Mouse (Mus musculus) midbrain, embryonic 12.5 days (tissue): ENCODE measurements at regions not wholly inside any gene's neighbourhood (a gene's known extent, or its start where the extent isn't known, plus 50 kb on each side); places are given as distances from the start of the nearest gene placed in this dataset.

Source experiments
- ATAC-seq: fragments of 200-750 bp; cut with Nextera tagmentation; 2 replicates; pipeline ENCODE4 v1.8.0; 2017; ENCODE audit warnings: low read depth, moderate TSS enrichment, moderate library complexity; ENCODE audit not compliant: low FRiP score
- H3K27ac ChIP-seq: fragments of 300-500 bp; sonication (generic); replicated peaks from 2 replicates; pipeline ENCODE4 v1.5.1; 2016; ENCODE audit warnings: mild to moderate bottlenecking
- H3K27me3 ChIP-seq: fragments of 300-500 bp; sonication (generic); 2 replicates; pipeline ENCODE4 v1.6.1; 2016; ENCODE audit warnings: mild to moderate bottlenecking
- H3K36me3 ChIP-seq: fragments of 300-500 bp; sonication (generic); 2 replicates; pipeline ENCODE4 v1.6.1; 2016
- H3K4me1 ChIP-seq: fragments of 300-500 bp; sonication (generic); 2 replicates; pipeline ENCODE4 v1.6.1; 2016
- H3K4me2 ChIP-seq: fragments of 300-500 bp; sonication (generic); replicated peaks from 2 replicates; pipeline ENCODE4 v1.6.1; 2016; ENCODE audit warnings: mild to moderate bottlenecking, moderate library complexity
- H3K4me3 ChIP-seq: fragments of 300-500 bp; sonication (generic); 2 replicates; pipeline ENCODE4 v1.5.1; 2016; ENCODE audit warnings: mild to moderate bottlenecking
- H3K9ac ChIP-seq: fragments of 300-500 bp; sonication (generic); replicated peaks from 2 replicates; pipeline ENCODE4 v1.6.1; 2016; ENCODE audit warnings: mild to moderate bottlenecking, moderate library complexity
- H3K9me3 ChIP-seq: fragments of 300-500 bp; sonication (generic); 2 replicates; pipeline ENCODE4 v1.6.1; 2016; ENCODE audit warnings: mild to moderate bottlenecking
- WGBS: fragments of 180-500 bp; shearing (Covaris S2); methylation state at CpG from one replicate; pipeline ENCODE4 v1.1.7; 2016; 5-methylcytosine and 5-hydroxymethylcytosine counted together

- 88% methylated on average over 13 of the region's 13 CpGs for WGBS
- ATAC-seq, result no peak
- no peaks in the 10 kb centered on the region; the same call in 1 of the 2 replicates for H3K27me3 ChIP-seq
- H3K4me2 ChIP-seq, result no peak overlapping the region
- no peaks in the 10 kb centered on the region for H3K36me3 ChIP-seq
- no peak overlapping the region for H3K4me3 ChIP-seq
- H3K27ac ChIP-seq, result no peak overlapping the region
- H3K4me1 ChIP-seq, result no peaks in the 10 kb centered on the region
- no peak overlapping the region for H3K9ac ChIP-seq
- no peaks in the 10 kb centered on the region for H3K9me3 ChIP-seq
Measured at GRCm38 (mm10) chr15:59777307-59777871, 239.0 kb downstream of the 4933412E24Rik start.

GRCm38 (mm10) chr15:59775781-59776180 lies 240.6 kb downstream of the 4933412E24Rik start:
- no peak overlapping the region for H3K27ac ChIP-seq
- no peaks in the 10 kb centered on the region for H3K4me1 ChIP-seq
- no peak overlapping the region for H3K4me3 ChIP-seq
- H3K27me3 ChIP-seq, result no peaks in the 10 kb centered on the region
- H3K36me3 ChIP-seq, result no peaks in the 10 kb centered on the region
- no peak overlapping the region for H3K9ac ChIP-seq
- no peaks in the 10 kb centered on the region for H3K9me3 ChIP-seq
- H3K4me2 ChIP-seq, result no peak overlapping the region
- WGBS, result 93% methylated on average over 3 of the region's 3 CpGs
- no peak for ATAC-seq

DNA sequence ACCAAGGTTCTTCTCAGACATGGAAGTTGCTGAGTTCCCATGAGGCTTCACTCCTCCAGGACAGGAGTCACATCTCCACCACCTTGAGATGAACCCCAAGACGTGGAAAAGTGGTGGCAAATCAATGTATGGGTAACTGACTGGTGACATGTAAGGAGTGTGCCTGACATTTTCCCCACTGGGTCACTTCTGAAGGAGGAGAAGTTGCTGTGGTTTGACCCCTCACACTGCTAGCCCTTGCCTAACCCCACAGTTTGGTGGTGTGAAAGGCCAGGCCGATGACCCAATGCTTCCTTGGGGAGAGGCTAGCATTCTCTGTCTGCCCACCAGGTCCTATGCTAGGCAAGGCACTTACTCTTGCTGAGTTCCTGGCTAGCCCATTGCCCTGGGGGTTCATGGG lies 242.4 kb downstream of the 4933412E24Rik start:
- Histone ChIP-seq H3K4me1 (no peaks in the 10 kb centered on the region), H3K4me2 (no peak overlapping the region), H3K4me3 (no peak overlapping the region), H3K9me3 (no peaks in the 10 kb centered on the region), H3K9ac (no peak overlapping the region), H3K27me3 (no peaks in the 10 kb centered on the region), H3K36me3 (no peaks in the 10 kb centered on the region), H3K27ac (no peak overlapping the region)
- no peak for ATAC-seq
- WGBS, result 79% methylated on average over 2 of the region's 2 CpGs

GRCm38 (mm10) chr15:59772595-59772994 lies 243.8 kb downstream of the 4933412E24Rik start:
- no peaks in the 10 kb centered on the region for H3K36me3 ChIP-seq
- H3K27me3 ChIP-seq, result no peaks in the 10 kb centered on the region
- no peaks in the 10 kb centered on the region for H3K9me3 ChIP-seq
- no peak for ATAC-seq
- no peak overlapping the region for H3K27ac ChIP-seq
- no peak overlapping the region for H3K4me2 ChIP-seq
- H3K4me1 ChIP-seq, result no peaks in the 10 kb centered on the region
- WGBS, result 89% methylated on average over 2 of the region's 2 CpGs
- no peak overlapping the region for H3K9ac ChIP-seq
- H3K4me3 ChIP-seq, result no peak overlapping the region

GRCm38 (mm10) chr15:59762061-59762460 lies 254.4 kb downstream of the 4933412E24Rik start:
- H3K4me3 ChIP-seq, result no peak overlapping the region
- no peak overlapping the region for H3K27ac ChIP-seq
- WGBS, result 95% methylated on average over 6 of the region's 6 CpGs
- H3K9me3 ChIP-seq, result no peaks in the 10 kb centered on the region
- ATAC-seq, result no peak
- no peak overlapping the region for H3K4me2 ChIP-seq
- H3K4me1 ChIP-seq, result no peaks in the 10 kb centered on the region
- H3K9ac ChIP-seq, result no peak overlapping the region
- H3K27me3 ChIP-seq, result no peaks in the 10 kb centered on the region
- H3K36me3 ChIP-seq, result no peaks in the 10 kb centered on the region

DNA sequence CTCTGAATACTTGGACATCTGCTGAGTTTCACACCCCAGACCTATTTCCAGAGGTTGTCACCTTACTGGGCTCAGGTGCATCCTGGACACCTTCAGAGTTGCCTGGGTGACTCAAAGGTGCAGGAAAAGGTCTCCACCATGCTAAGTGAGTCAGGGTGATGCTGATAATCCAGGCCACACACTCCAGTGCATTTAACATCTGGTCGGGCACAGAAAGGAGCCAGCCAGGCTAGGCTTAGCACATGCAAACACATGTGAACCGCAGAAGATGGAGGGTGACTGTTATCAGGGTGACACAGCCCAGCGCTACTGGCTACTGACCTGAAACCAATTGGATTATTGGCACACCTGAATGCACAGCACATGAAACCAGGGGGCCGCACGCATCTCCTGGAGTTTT lies 255.9 kb downstream of the 4933412E24Rik start:
- Histone ChIP-seq H3K36me3 (no peaks in the 10 kb centered on the region), H3K4me2 (no peak overlapping the region), H3K9me3 (no peaks in the 10 kb centered on the region), H3K27me3 (no peaks in the 10 kb centered on the region), H3K27ac (no peak overlapping the region), H3K9ac (no peak overlapping the region), H3K4me1 (no peaks in the 10 kb centered on the region), H3K4me3 (no peak overlapping the region)
- no peak for ATAC-seq
- 89% methylated on average over 5 of the region's 5 CpGs for WGBS

DNA sequence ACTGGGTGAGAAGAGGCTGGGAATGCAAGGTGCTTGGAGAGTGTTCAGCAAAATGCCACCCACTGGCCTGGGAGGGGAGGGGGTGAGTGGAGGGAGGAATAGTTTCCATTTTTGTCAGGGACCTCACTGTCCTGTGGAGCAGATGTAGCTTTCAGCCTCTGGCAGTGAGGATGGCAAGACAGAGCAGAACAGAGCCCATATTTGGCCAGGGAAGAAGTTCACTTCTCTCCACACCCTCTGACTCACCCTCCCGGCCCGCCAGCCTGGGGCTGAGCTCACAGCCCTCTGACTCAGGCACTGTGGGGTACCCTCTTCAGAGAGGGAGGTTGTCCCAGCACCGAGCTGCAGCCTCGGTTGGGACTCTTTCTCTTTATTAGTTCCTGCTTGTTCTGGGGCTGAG lies 256.8 kb downstream of the 4933412E24Rik start:
- H3K4me1 ChIP-seq, result no peaks in the 10 kb centered on the region
- no peaks in the 10 kb centered on the region for H3K27me3 ChIP-seq
- ATAC-seq, result no peak
- H3K4me3 ChIP-seq, result no peak overlapping the region
- WGBS, result 57% methylated on average over 4 of the region's 4 CpGs
- H3K27ac ChIP-seq, result no peak overlapping the region
- H3K4me2 ChIP-seq, result no peak overlapping the region
- H3K9ac ChIP-seq, result no peak overlapping the region
- no peaks in the 10 kb centered on the region for H3K36me3 ChIP-seq
- no peaks in the 10 kb centered on the region for H3K9me3 ChIP-seq

- Histone ChIP-seq H3K4me1 (no peaks in the 10 kb centered on the region), H3K9me3 (no peaks in the 10 kb centered on the region), H3K27ac (no peak overlapping the region), H3K4me2 (no peak overlapping the region), H3K27me3 (no peaks in the 10 kb centered on the region), H3K36me3 (no peaks in the 10 kb centered on the region), H3K4me3 (no peak overlapping the region), H3K9ac (no peak overlapping the region)
- 71% methylated on average over 2 of the region's 2 CpGs for WGBS
- ATAC-seq, result no peak
Measured at GRCm38 (mm10) chr15:59758971-59759370, 257.4 kb downstream of the 4933412E24Rik start.

DNA sequence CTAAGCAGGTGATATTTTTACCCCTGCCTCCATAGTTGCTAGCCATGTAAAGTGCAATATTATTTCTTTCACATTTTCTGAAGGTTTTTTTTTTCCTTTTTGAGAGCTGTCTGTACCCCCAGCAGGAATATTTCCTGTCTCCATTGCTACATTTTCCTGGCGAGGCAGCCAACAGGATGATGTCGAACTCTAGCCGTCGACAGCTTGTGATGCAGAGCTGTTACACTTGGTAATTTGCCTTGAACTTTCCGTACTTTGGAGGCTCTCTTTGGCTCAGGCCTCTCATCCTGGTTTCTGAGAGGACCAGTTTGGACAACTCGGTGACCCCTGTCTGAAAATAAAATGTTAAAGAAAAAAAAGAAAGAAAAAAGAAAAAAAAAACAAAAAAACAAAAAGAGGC lies 260.3 kb downstream of the 4933412E24Rik start:
- no peaks in the 10 kb centered on the region for H3K36me3 ChIP-seq
- no peak overlapping the region for H3K9ac ChIP-seq
- no peak overlapping the region for H3K4me3 ChIP-seq
- no peaks in the 10 kb centered on the region for H3K9me3 ChIP-seq
- WGBS, result 79% methylated on average over 6 of the region's 6 CpGs
- H3K4me1 ChIP-seq, result no peaks in the 10 kb centered on the region
- ATAC-seq, result no peak
- H3K27me3 ChIP-seq, result no peaks in the 10 kb centered on the region
- H3K4me2 ChIP-seq, result no peak overlapping the region
- H3K27ac ChIP-seq, result no peak overlapping the region

DNA sequence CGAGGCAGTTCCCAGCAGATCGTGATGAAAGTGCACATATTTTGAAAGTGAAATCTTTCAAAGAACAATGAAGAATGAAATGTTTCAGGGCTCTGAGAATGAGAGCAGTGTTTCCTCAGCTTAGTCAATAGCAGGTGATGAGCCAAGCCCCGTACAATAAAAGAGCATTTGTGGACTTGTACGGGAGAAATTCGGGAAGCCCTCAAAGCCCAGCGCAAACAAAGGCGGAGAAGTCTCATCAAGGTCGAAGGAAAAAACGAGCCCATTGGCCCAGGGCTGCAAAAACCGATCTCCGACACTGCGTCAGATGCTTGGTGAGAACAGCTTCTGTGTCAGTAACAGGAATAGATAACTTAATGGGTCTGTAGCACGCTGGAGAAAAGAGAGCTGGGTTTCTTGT lies 261.5 kb downstream of the 4933412E24Rik start:
- Histone ChIP-seq H3K9me3 (no peaks in the 10 kb centered on the region), H3K27ac (no peak overlapping the region), H3K36me3 (no peaks in the 10 kb centered on the region), H3K4me2 (no peak overlapping the region), H3K4me1 (no peaks in the 10 kb centered on the region), H3K9ac (no peak overlapping the region), H3K4me3 (no peak overlapping the region), H3K27me3 (no peaks in the 10 kb centered on the region)
- WGBS, result 72% methylated on average over 13 of the region's 13 CpGs
- no peak for ATAC-seq

GRCm38 (mm10) chr15:59752277-59752676 lies 264.1 kb downstream of the 4933412E24Rik start:
- no peak overlapping the region for H3K4me2 ChIP-seq
- H3K27ac ChIP-seq, result no peak overlapping the region
- ATAC-seq, result no peak
- H3K4me1 ChIP-seq, result no peaks in the 10 kb centered on the region
- 94% methylated on average over 1 of the region's 1 CpGs for WGBS
- no peak overlapping the region for H3K9ac ChIP-seq
- no peaks in the 10 kb centered on the region for H3K36me3 ChIP-seq
- H3K4me3 ChIP-seq, result no peak overlapping the region
- no peaks in the 10 kb centered on the region for H3K27me3 ChIP-seq
- no peaks in the 10 kb centered on the region for H3K9me3 ChIP-seq

DNA sequence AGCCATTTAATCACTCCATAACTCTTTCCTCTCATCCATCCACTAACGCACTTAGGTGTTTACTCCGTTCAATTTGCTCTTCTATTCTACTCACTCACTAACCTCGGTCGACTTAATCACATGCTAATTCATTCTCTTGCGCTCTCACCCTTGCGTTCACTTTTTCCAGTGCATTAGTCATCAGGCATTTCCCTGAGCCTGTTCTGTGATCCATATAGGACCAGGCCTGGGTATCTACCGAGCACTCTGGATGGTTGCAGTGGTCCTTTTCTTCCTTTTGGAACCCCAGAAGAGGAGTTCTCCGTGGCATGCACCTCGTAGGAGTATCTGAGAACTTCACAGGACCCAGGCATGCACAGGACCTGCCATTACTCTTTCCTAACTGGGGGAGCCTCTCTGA lies 270.1 kb downstream of the 4933412E24Rik start:
- ATAC-seq, result no peak

DNA sequence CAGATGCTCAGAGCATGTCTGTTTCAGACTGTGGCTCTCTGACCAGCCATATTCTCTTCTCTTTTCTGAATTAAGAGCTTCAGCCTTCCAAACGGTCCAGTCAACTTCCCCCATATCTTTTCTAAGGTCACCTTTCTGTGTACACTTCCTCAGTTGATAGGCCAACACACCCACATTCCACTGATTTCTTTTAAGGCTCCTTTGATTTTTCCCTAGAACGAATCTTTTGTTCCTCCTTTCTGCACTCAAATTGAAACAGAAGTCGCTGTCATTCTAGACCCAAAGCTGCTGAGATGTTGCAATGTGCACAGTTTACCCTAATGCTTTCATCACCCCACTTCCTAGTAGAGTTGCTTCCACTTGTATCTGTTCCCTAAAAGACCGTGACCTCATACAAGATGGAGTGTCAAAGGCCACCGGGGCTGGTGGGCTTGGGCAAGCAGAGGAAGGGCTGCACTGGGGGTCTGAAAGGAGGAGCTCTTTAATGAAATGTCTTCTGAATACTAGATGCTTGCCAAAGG lies 271.9 kb downstream of the 4933412E24Rik start:
- 63% methylated on average over 5 of the region's 5 CpGs for WGBS
- no peak for ATAC-seq
- Histone ChIP-seq H3K4me1 (peaks cover 5% of the 10 kb centered on the region; the same call in 1 of the 2 replicates), H3K4me3 (no peak overlapping the region), H3K9me3 (no peaks in the 10 kb centered on the region), H3K9ac (no peak overlapping the region), H3K36me3 (no peaks in the 10 kb centered on the region), H3K27ac (no peak overlapping the region), H3K27me3 (no peaks in the 10 kb centered on the region), H3K4me2 (no peak overlapping the region)

More for the DNA sequence above, 270.1 kb downstream of the 4933412E24Rik start:
- WGBS, result 62% methylated on average over 9 of the region's 9 CpGs
- Histone ChIP-seq H3K4me1 (peaks cover 5% of the 10 kb centered on the region; the same call in 1 of the 2 replicates), H3K9ac (no peak overlapping the region), H3K36me3 (no peaks in the 10 kb centered on the region), H3K9me3 (no peaks in the 10 kb centered on the region), H3K4me3 (no peak overlapping the region), H3K27me3 (no peaks in the 10 kb centered on the region), H3K4me2 (no peak overlapping the region), H3K27ac (no peak overlapping the region)
